Mouse (Mus musculus): ENCODE results near the gene Tubb4a. TPM values are rescaled to one million over a fixed set of nuclear protein-coding genes. Genes with fewer than 3 reads are reported as not detected.

Tubb4a gene
- polyA plus RNA-seq, 1 experiment, result not detected

DNA sequence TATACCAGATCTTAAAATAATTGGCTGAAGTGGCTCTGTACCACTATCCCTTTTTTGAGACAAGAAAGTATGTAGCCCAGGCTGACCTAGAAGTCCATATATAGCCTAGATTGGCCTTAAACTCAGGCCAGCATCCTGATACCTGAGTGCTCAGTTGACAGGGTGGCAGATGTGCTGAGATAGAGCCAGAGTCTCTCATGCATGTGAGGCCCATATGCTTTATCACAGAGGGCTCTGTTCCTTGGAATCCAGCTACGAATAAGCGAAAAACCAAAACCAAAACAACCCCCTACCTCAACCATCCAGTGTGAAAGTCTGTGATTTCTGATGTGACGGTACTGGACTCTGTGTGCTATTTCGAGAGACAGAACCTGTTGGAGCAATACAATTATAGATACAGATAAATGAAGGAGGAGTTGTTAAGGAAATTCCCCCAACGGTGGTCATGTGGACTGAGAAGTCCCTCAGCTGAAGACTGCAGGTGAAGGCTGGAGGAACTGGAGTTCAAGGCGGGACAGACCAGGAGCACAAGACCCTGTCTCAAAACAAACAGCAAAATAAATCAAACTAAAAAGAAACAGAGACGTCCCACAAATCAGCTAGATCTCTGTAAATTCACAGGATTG, 20.6 kb upstream of the Tubb4a start:
- TF ChIP-seq GATA1 (IDR thresholded peaks at IDR 0.05; ENCODE audit: low read length), result no peak

DNA sequence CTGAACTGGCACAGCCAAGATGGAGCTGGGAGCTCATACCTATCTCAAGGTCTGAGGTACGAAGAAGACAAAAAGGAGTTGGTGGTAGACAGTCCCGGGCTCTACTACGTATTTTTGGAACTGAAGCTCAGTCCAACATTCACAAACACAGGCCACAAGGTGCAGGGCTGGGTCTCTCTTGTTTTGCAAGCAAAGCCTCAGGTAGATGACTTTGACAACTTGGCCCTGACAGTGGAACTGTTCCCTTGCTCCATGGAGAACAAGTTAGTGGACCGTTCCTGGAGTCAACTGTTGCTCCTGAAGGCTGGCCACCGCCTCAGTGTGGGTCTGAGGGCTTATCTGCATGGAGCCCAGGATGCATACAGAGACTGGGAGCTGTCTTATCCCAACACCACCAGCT, 19.5 kb upstream of the Tubb4a start:
- no peak for TF ChIP-seq GATA1 (IDR thresholded peaks at IDR 0.05; ENCODE audit: low read length)

DNA sequence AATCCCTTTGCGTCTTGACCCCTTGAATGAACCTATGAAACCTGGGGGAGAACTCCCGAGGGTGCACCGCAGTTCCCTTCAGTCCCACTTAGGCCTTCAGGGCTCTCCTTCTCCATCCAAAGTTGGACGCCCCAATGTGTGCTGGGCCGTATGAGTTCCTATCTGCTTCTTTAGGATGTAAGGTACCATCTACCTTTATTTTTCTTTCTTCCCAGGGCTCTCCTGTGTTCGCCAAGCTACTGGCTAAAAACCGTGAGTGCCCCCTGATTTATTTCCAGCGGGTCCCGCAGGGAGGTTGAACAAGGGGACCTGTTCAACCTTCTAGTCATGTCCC, 18.4 kb upstream of the Tubb4a start:
- no peak for TF ChIP-seq GATA1 (IDR thresholded peaks at IDR 0.05; ENCODE audit: low read length)

DNA sequence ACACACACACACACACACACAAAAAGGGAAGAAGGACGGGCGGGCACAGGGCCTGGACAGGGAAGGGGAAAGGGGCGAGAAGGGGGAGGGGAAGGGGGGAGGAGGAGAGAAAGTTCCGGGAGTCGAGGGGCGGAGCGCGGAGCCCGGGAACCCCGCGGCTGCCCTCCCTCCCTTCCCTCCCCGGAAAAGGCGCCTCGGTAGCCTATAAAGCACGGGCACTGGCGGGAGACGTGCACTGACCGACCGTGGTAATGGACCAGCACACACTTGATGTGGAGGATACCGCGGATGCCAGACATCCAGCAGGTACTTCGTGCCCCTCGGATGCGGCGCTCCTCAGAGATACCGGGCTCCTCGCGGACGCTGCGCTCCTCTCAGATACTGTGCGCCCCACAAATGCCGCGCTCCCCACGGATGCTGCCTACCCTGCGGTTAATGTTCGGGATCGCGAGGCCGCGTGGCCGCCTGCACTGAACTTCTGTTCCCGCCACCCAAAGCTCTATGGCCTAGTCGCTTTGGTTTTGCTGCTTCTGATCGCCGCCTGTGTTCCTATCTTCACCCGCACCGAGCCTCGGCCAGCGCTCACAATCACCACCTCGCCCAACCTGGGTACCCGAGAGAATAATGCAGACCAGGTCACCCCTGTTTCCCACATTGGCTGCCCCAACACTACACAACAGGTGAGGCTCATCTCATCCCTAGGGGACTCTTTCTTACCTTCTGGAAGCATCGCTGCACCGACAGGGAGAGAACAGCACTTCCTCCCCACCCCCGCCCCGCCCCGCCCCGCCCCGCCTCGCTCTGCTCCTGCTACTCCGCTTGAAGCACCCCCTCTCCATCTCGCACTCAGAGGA, 17.8 kb upstream of the Tubb4a start, which contains the start of gene Tnfsf9:
Gene Tnfsf9, plus strand, starts transcription at position 145 of the 854 bp plus-strand sequence.
- TF ChIP-seq GATA1 (IDR thresholded peaks at IDR 0.05; ENCODE audit: low read length), result no peak

DNA sequence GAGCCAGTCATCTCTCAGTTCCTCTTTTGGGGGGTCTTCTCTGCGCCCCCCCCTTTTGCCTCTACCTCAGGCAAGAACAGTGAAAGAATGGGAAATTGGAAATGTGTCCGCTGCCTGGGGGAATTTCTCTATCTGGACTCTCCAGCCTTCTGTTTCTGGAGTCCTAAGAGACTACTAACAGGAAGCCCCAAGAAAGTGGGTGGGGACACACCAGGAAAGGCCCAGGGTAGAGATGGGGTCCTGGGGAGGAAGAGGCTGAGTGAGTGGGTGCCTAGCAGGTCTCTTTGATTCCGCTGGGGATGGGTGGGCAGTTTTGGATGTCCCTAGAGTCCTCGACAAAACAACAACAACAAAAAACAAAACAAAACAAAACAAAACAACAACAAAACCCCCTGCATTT, 16.9 kb upstream of the Tubb4a start:
- TF ChIP-seq GATA1 (IDR thresholded peaks at IDR 0.05; ENCODE audit: low read length), result no peak

DNA sequence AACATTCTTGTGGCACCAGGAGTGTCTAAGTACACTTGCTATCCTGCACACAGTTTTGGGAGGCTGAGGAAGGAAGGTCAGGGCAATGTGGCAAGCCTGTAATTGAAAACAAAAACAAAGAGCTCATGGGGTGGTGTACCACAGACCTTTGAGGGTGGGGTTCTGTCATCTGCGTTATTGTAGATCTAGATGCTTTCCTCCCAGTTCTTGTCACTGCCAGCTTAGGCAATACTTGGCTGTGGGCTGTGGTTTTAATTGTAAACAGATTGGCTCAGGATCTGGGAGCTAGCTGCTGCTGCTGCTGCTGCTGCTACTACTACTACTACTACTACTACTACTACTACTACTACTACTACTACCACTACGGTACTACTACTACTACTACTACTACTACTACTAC, 14.7 kb upstream of the Tubb4a start:
- no peak for TF ChIP-seq GATA1 (IDR thresholded peaks at IDR 0.05; ENCODE audit: low read length)

DNA sequence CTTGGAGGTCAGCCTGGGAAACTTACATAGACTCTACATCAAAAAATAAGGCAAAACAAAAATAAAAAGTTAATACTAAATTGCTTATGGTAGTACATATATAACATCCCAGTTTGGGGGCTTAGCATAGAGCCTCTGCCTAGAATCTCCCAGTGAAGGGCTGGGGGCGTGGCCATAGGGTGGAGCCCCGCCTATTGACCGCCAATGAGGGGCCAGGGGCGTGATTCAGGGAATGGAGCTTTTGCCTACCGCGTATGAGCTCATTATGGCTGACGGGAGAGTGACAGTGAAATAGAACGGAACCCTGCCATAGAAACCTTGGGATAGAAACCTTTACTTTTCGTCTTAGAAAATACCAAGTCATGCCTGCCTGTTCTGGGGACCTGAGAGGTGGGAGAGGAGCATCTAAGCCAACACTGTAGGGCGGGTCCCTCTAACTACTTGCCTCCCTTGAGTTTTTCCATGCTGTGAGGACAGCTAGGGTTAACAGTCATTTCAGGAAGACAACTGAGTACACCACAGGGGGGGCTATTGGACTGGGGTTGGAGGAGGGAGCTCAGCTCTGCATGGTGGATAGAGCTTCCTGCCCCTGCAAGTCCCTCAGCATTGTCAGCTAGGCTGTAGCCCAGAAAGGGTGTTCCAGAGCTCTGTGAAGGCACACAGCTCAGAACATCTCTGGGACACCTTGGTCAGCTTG, 12.2 kb upstream of the Tubb4a start:
- no peak for TF ChIP-seq GATA1 (IDR thresholded peaks at IDR 0.05; ENCODE audit: low read length)

DNA sequence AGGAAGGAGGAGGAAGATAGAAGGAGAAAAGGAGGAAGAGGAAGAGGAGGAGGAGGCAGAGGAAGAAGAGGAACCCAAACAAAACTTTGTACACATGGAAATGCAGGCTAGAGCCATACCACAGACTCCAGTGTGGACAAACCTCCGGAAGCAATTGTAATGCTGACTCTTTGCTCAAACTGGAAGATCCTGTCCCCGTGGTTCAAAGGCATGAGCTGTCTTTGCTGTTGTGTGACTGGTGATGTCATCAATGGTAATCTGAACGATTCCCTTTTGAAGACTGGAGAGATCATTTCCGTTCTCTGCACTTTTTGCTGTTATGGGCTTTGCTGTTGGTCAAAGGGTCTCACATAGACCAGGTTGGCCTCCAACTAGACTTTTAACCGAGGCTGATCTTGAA, 10.7 kb upstream of the Tubb4a start:
- no peak for TF ChIP-seq GATA1 (IDR thresholded peaks at IDR 0.05; ENCODE audit: low read length)

DNA sequence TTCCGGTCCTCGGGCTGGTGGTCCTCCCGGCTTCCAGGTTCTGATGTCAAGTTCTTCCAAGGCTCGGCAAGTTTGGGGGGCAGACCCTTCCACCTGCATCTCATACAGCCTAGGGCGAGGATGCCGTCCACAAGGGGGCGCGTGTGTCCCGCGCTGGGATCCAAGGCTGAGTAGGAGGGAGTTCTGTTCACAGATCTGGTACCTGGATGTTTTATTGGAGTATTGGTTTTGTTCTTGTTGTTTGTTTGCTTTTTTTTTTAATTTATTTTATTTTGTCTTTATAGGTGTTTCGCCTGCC, 9.0 kb upstream of the Tubb4a start:
- no peak for TF ChIP-seq GATA1 (IDR thresholded peaks at IDR 0.05; ENCODE audit: low read length)

DNA sequence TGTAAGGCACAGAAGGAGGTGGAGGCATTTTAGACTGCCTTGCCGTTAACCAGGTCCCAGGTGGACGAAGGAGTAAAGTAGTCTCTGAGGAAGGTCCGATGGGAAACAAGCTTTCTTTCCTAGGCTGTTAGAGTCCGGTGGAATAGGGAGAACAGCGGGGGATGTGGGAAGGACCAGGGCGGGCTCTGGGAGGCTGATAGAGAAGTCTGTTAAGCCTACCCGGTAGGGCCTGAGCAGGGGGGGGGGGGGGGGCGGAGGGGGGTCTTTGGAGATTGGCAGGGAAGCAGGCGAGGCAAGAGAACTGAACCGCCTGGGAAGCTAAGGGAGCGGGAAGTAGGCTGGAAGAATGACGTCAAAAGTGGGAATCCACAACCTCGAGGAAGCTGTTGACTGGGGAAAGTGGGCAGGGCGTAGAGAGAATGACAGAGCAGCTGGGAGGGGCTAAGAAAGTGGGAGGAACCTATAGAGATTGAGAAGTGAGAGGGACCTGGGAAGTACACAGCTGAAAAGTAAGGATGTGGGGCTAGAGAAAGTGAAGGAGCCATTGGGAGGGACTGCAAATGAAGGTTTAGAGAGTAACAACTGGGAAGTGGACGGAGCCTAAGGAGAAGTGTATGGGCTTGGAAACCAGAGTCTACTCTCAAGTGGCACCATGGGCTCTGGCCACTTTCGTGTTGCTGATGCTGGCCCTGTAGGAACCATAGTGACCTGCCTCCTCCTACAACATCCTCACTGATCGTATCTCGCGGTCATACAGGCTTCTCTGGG, 8.5 kb upstream of the Tubb4a start:
- TF ChIP-seq GATA1 (IDR thresholded peaks at IDR 0.05; ENCODE audit: low read length), result no peak

DNA sequence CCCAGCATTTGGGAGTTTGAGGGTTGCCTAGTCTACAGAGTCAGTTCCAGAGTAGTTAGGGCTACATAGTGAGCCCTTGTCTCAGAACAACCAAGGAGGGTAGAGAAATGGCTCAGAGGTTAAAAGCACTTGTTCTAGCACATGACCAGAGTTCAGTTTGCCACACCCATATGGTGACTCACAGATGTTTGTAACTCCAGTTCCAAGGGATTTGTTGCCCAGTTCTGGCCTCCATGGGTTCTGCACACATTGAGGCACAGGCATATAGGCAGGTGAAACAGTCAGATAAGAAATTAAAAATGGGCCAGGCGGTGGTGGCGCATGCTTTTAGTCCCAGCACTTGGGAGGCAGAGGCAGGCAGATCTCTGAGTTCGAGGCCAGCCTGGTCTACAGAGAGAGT, 6.6 kb upstream of the Tubb4a start:
- TF ChIP-seq GATA1 (IDR thresholded peaks at IDR 0.05; ENCODE audit: low read length), result no peak

DNA sequence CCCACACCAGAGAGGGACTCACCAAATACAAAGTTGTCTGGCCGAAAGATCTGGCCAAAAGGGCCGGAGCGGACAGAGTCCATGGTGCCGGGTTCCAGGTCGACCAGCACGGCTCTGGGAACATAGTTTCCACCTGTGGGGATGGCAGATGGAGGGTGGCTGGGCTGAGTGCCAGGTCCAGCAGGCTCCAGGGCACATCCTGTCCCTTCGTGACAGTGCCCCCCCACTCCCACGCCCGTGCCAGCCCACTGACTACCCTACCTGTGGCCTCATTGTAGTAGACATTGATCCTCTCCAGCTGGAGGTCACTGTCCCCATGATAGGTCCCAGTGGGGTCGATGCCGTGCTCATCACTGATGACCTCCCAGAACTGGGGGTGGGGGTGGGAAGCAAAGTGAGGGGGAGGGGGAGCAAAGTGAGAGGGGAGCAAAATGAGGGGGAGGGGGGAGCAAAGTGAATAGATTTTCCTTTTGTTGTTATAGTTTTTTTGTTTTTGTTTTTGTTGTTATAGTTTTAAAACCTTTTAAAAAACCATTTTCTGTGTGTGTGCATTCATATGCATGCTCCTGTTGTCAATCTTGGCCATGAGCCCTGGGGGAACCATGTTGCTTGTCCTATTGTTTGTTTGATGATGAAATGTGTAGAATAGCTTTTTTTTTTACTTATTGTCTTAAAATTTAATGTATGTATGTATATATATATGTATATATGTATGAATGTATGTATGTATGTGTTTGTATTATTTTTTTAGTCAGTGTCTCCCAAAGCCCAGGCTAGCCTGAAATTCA, 1.4 kb downstream of the Tubb4a start:
- TF ChIP-seq GATA1 (IDR thresholded peaks at IDR 0.05; ENCODE audit: low read length), result no peak

DNA sequence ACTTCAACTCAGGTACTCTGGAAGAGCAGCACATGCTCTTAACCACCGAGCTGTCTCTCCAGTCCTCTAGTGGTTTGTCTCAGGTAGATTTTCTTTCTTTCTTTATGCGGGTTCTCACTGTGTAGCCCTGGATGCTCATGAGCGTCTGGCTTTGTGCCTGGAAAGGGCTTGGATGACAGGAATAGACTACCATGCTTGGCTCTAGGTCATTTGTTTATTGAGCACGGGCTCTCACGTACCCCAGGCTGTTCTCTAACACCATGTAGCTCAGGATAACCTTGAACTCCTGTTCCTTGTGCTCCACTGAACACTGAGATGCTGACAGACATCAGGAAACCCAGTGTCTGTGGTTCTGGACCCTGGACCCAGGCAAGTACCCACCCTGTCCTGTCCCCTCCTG, 5.1 kb downstream of the Tubb4a start:
- no peak for TF ChIP-seq GATA1 (IDR thresholded peaks at IDR 0.05; ENCODE audit: low read length)

DNA sequence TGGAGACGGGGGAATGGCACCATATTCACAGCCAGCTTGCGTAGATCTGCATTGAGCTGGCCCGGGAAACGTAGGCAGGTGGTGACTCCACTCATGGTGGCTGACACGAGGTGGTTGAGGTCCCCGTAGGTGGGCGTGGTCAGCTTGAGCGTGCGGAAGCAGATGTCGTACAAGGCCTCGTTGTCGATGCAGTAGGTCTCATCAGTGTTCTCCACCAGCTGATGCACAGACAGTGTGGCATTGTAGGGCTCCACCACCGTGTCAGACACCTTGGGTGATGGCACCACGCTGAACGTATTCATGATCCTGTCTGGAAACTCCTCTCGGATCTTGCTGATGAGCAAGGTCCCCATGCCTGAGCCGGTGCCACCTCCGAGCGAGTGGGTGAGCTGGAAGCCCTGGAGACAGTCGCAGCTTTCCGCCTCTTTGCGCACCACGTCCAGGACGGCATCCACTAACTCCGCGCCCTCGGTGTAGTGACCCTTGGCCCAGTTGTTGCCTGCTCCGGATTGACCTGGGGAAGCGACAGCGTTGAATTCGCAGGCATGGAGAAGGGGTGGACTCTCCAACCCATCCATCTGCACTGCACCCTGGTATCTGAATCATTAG, 6.2 kb downstream of the Tubb4a start:
- TF ChIP-seq GATA1 (IDR thresholded peaks at IDR 0.05; ENCODE audit: low read length), result no peak

DNA sequence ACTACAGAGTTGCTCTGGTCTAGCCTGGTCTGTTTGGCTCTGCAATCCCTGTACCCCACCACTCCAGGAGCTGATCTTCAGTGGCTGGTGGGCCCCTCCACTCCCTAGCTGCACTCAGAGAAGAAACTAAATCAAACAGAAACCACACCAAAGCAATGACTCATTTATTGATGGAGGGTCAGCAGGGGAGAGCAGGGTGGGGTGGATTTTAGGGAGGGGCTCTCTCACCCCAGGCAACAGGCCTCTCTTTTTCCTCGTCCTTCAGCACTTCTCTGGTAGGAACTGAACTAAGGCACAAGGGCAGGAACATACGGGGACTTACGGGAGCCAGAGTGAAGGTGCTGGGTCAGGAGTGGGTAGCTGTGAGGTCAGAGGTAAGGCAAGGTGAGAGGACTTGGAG, 7.7 kb downstream of the Tubb4a start:
- no peak for TF ChIP-seq GATA1 (IDR thresholded peaks at IDR 0.05; ENCODE audit: low read length)

All from G1E-ER4 (cell line).